Mouse (Mus musculus): ENCODE results near the gene Cltb. TPM values are rescaled to one million over a fixed set of nuclear protein-coding genes. Genes with fewer than 3 reads are reported as not detected.

Cltb gene
- total RNA-seq, 2 experiments from 2014 or later, result 130 to 160 TPM

GRCm38 (mm10) chr13:54609301-54609700 lies 1.8 kb downstream of the Cltb start:
- Histone ChIP-seq H3K27ac (peak overlapping the region; percentile 98), H3K4me3 (peak overlapping the region; percentile 99)
- intact Hi-C loops (cut with DNase I), result loop anchor here (2.0 kb wide), 1 partner anchor 16 kb away; no protein-coding TSS in a partner anchor
- no peak for TF ChIP-seq CTCF (IDR thresholded peaks at IDR 0.05)
- DNase-seq, result no peak

GRCm38 (mm10) chr13:54608666-54609065 lies 2.5 kb downstream of the Cltb start:
- H3K27ac ChIP-seq, result peak overlapping the region; percentile 98
- no peak for TF ChIP-seq CTCF (IDR thresholded peaks at IDR 0.05)
- intact Hi-C loops (cut with DNase I), result loop anchor here (2.0 kb wide), 1 partner anchor 16 kb away; no protein-coding TSS in a partner anchor
- H3K4me3 ChIP-seq, result peak overlapping the region; percentile 99
- DNase-seq, result peak; percentile 67

- no peak for DNase-seq
- TF ChIP-seq CTCF (IDR thresholded peaks at IDR 0.05), result no peak
- Histone ChIP-seq H3K27ac (peak overlapping the region; percentile 98), H3K4me3 (peak overlapping the region; percentile 99; the same call in 1 of the 2 replicates)
- intact Hi-C loops (cut with DNase I), result loop anchor here (2.0 kb wide), 1 partner anchor 15 kb away; no protein-coding TSS in a partner anchor
Observed at GRCm38 (mm10) chr13:54608002-54608401, 3.1 kb downstream of the Cltb start.

GRCm38 (mm10) chr13:54607204-54607603 lies 3.9 kb downstream of the Cltb start:
- peak overlapping the region; percentile 48 for H3K27ac ChIP-seq
- intact Hi-C loops (cut with DNase I), result no loop called here

GRCm38 (mm10) chr13:54605426-54605825 lies 5.7 kb downstream of the Cltb start:
- Histone ChIP-seq H3K4me3 (peak overlapping the region; percentile 36; the same call in 1 of the 2 replicates), H3K27ac (peak overlapping the region; percentile 87)
- no peak for DNase-seq
- TF ChIP-seq CTCF (IDR thresholded peaks at IDR 0.05), result no peak
- intact Hi-C loops (cut with DNase I), result no loop called here

More at GRCm38 (mm10) chr13:54607204-54607603, 3.9 kb downstream of the Cltb start:
- no peak overlapping the region for H3K4me3 ChIP-seq
- no peak for TF ChIP-seq CTCF (IDR thresholded peaks at IDR 0.05)
- no peak for DNase-seq

- intact Hi-C loops (cut with DNase I), result no loop called here
- H3K27ac ChIP-seq, result peak overlapping the region; percentile 87; the same call in 1 of the 2 replicates
- no peak for DNase-seq
- H3K4me3 ChIP-seq, result no peak overlapping the region
- TF ChIP-seq CTCF (IDR thresholded peaks at IDR 0.05), result no peak
Observed at GRCm38 (mm10) chr13:54604221-54604620, 6.9 kb downstream of the Cltb start.

GRCm38 (mm10) chr13:54603501-54603900 lies 7.6 kb downstream of the Cltb start:
- H3K27ac ChIP-seq, result no peak overlapping the region
- intact Hi-C loops (cut with DNase I), result no loop called here
- DNase-seq, result no peak
- no peak overlapping the region for H3K4me3 ChIP-seq
- no peak for TF ChIP-seq CTCF (IDR thresholded peaks at IDR 0.05)

- Histone ChIP-seq H3K4me3 (no peak overlapping the region), H3K27ac (0 out of 2 replicates have a peak overlapping the region, but pooled peaks have one; percentile 12)
- intact Hi-C loops (cut with DNase I), result no loop called here
- TF ChIP-seq CTCF (IDR thresholded peaks at IDR 0.05), result no peak
- DNase-seq, result no peak
Observed at GRCm38 (mm10) chr13:54602639-54603111, 8.5 kb downstream of the Cltb start.

- no peak for DNase-seq
- intact Hi-C loops (cut with DNase I), result no loop called here
- Histone ChIP-seq H3K27ac (no peak overlapping the region), H3K4me3 (no peak overlapping the region)
- no peak for TF ChIP-seq CTCF (IDR thresholded peaks at IDR 0.05)
Observed at GRCm38 (mm10) chr13:54598622-54599143, 12.5 kb downstream of the Cltb start.

GRCm38 (mm10) chr13:54596870-54597269 lies 14.3 kb downstream of the Cltb start:
- no peak for TF ChIP-seq CTCF (IDR thresholded peaks at IDR 0.05)
- intact Hi-C loops (cut with DNase I), result no loop called here
- DNase-seq, result no peak
- Histone ChIP-seq H3K27ac (peak overlapping the region; percentile 46; the same call in 1 of the 2 replicates), H3K4me3 (no peak overlapping the region)

GRCm38 (mm10) chr13:54596107-54596690 lies 14.9 kb downstream of the Cltb start:
- TF ChIP-seq CTCF (IDR thresholded peaks at IDR 0.05), result no peak
- intact Hi-C loops (cut with DNase I), result no loop called here
- no peak for DNase-seq
- Histone ChIP-seq H3K27ac (peak overlapping the region; percentile 46), H3K4me3 (no peak overlapping the region)

- Histone ChIP-seq H3K4me3 (no peak overlapping the region), H3K27ac (no peak overlapping the region)
- no peak for TF ChIP-seq CTCF (IDR thresholded peaks at IDR 0.05)
- peak; percentile 32 for DNase-seq
- intact Hi-C loops (cut with DNase I), result loop anchor here (2.0 kb wide), 1 partner anchor 15 kb away; no protein-coding TSS in a partner anchor
Observed at GRCm38 (mm10) chr13:54593617-54594016, 17.5 kb downstream of the Cltb start.

GRCm38 (mm10) chr13:54591776-54592356 lies 19.3 kb downstream of the Cltb start:
- intact Hi-C loops (cut with DNase I), result loop anchor here (2.0 kb wide), 1 partner anchor 17 kb away; no protein-coding TSS in a partner anchor
- Histone ChIP-seq H3K4me3 (peak overlapping the region; percentile 83), H3K27ac (no peak overlapping the region)
- peak; percentile 10 for DNase-seq
- TF ChIP-seq CTCF (IDR thresholded peaks at IDR 0.05), result no peak
